Mouse (Mus musculus): Measurements from ENCODE around the gene Ugt1a6a. TPM values are rescaled to one million over a fixed set of nuclear protein-coding genes. Genes with fewer than 3 reads are reported as not detected.

Ugt1a6a gene
- polyA plus RNA-seq, 1 experiment from 2014 or later = 5.0 TPM

DNA sequence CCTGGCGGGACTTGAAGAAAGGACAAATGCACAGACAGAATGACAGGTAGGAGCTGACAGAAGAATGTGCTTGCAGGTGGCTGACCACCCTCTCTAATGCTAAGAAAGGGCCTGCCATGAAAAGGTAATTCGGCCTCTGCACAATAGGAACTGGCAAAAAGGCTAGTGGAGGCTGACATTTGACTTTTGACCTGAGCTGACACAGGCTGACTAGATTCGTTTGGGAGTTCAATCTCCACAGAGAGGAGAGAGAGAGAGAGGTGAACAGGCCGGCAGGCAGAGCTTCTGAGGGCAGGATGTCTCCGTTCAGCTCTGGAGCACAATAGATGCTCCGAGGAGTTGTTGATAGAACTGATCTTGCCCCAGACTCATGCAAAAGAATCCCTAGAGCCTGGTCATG is 111.8 kb downstream of the Ugt1a6a start:
- ATAC-seq (ENCODE audit: low FRiP score) (no peak), DNase-seq (ENCODE audit: low spot score) (no peak)
- H3K36me3 ChIP-seq (replicated peaks; ENCODE audit: control insufficient read depth, insufficient read depth) = no peaks in the 10 kb centered on the region
- H3K27me3 ChIP-seq (ENCODE audit: control insufficient read depth, insufficient read depth, low read length) = no peaks in the 10 kb centered on the region
- peaks cover 100% of the 10 kb centered on the region for H3K9me3 ChIP-seq (ENCODE audit: control insufficient read depth, low read length)
- 46% methylated on average over 6 of the region's 6 CpGs for WGBS
- H3K27ac ChIP-seq = no peak overlapping the region
- H3K4me1 ChIP-seq (replicated peaks; ENCODE audit: control insufficient read depth, insufficient read depth, low read length) = no peaks in the 10 kb centered on the region
- no peak overlapping the region for H3K4me3 ChIP-seq (replicated peaks; ENCODE audit: low read length)
- no peak overlapping the region for H3K9ac ChIP-seq
- H3K4me2 ChIP-seq (replicated peaks) = no peak overlapping the region

DNA sequence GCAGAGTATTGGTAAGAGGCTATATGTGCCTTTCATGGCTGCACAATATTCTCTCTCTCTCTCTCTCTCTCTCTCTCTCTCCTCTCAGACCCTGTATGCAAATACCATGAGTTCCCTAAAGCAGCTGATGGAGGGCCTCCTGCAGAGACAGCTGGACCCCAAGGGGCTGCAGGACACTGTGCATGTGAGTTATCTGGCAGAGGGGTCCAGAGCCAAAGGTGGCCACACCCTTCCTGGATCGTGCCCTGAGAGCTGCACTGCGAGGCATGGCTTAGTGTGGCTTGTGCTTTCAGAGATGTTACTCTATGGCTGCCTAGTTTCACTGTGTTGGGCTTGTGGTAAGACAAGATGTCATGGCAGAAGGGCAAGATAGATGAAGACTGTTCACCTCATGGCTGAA is 113.1 kb downstream of the Ugt1a6a start:
- 48% methylated on average over 2 of the region's 2 CpGs for WGBS
- no peak for DNase-seq (ENCODE audit: low spot score)
- H3K27me3 ChIP-seq (ENCODE audit: control insufficient read depth, insufficient read depth, low read length) = no peaks in the 10 kb centered on the region
- H3K9me3 ChIP-seq (ENCODE audit: control insufficient read depth, low read length) = peaks cover 98% of the 10 kb centered on the region
- H3K9ac ChIP-seq = no peak overlapping the region
- ATAC-seq (ENCODE audit: low FRiP score) = no peak
- no peaks in the 10 kb centered on the region for H3K4me1 ChIP-seq (replicated peaks; ENCODE audit: control insufficient read depth, insufficient read depth, low read length)
- no peaks in the 10 kb centered on the region for H3K36me3 ChIP-seq (replicated peaks; ENCODE audit: control insufficient read depth, insufficient read depth)
- H3K4me2 ChIP-seq (replicated peaks) = no peak overlapping the region
- H3K27ac ChIP-seq = no peak overlapping the region
- no peak overlapping the region for H3K4me3 ChIP-seq (replicated peaks; ENCODE audit: low read length)

DNA sequence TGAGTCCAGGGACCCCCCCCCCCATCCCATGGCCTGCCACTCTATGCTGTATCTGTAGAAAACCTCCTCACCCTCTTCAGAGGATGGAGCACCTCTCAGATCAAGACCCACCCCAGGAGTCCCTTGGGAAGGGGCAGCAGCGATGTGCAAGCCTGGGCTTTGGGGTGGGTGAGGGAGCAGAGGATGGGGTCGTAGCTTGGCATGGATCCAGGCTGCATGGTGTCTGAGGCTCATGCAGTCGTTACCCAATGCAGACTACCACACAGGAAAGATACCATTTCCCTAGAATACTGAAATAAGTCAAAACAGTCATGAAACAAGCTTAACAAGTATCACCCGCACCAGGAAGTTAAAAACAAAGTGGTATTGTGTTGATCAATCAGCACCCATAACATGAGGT is 114.0 kb downstream of the Ugt1a6a start:
- no peak overlapping the region for H3K4me3 ChIP-seq (replicated peaks; ENCODE audit: low read length)
- H3K4me2 ChIP-seq (replicated peaks) = no peak overlapping the region
- no peaks in the 10 kb centered on the region for H3K36me3 ChIP-seq (replicated peaks; ENCODE audit: control insufficient read depth, insufficient read depth)
- ATAC-seq (ENCODE audit: low FRiP score) (no peak), DNase-seq (ENCODE audit: low spot score) (no peak)
- H3K9me3 ChIP-seq (ENCODE audit: control insufficient read depth, low read length) = peaks cover 98% of the 10 kb centered on the region
- WGBS = 71% methylated on average over 4 of the region's 4 CpGs
- no peaks in the 10 kb centered on the region for H3K27me3 ChIP-seq (ENCODE audit: control insufficient read depth, insufficient read depth, low read length)
- H3K27ac ChIP-seq = no peak overlapping the region
- no peak overlapping the region for H3K9ac ChIP-seq
- H3K4me1 ChIP-seq (replicated peaks; ENCODE audit: control insufficient read depth, insufficient read depth, low read length) = no peaks in the 10 kb centered on the region

- no peak overlapping the region for H3K4me2 ChIP-seq (replicated peaks)
- no peak overlapping the region for H3K27ac ChIP-seq
- peaks cover 97% of the 10 kb centered on the region for H3K9me3 ChIP-seq (ENCODE audit: control insufficient read depth, low read length)
- no peaks in the 10 kb centered on the region for H3K4me1 ChIP-seq (replicated peaks; ENCODE audit: control insufficient read depth, insufficient read depth, low read length)
- WGBS = 80% methylated on average over 7 of the region's 7 CpGs
- DNase-seq (ENCODE audit: low spot score) (no peak), ATAC-seq (ENCODE audit: low FRiP score) (no peak)
- H3K27me3 ChIP-seq (ENCODE audit: control insufficient read depth, insufficient read depth, low read length) = no peaks in the 10 kb centered on the region
- no peak overlapping the region for H3K4me3 ChIP-seq (replicated peaks; ENCODE audit: low read length)
- no peak overlapping the region for H3K9ac ChIP-seq
- no peaks in the 10 kb centered on the region for H3K36me3 ChIP-seq (replicated peaks; ENCODE audit: control insufficient read depth, insufficient read depth)
Measured at GRCm38 (mm10) chr1:88249596-88249995, 115.0 kb downstream of the Ugt1a6a start.

- Histone ChIP-seq H3K4me3 (replicated peaks; ENCODE audit: low read length) (no peak overlapping the region), H3K36me3 (replicated peaks; ENCODE audit: control insufficient read depth, insufficient read depth) (no peaks in the 10 kb centered on the region), H3K27ac (no peak overlapping the region), H3K4me2 (replicated peaks) (no peak overlapping the region), H3K9ac (no peak overlapping the region), H3K4me1 (replicated peaks; ENCODE audit: control insufficient read depth, insufficient read depth, low read length) (no peaks in the 10 kb centered on the region), H3K27me3 (ENCODE audit: control insufficient read depth, insufficient read depth, low read length) (no peaks in the 10 kb centered on the region), H3K9me3 (ENCODE audit: control insufficient read depth, low read length) (peaks cover 97% of the 10 kb centered on the region)
- no peak for DNase-seq (ENCODE audit: low spot score)
- no peak for ATAC-seq (ENCODE audit: low FRiP score)
- 86% methylated on average over 5 of the region's 5 CpGs for WGBS
Measured at GRCm38 (mm10) chr1:88250023-88250422, 115.4 kb downstream of the Ugt1a6a start.

GRCm38 (mm10) chr1:88253106-88253505 is 118.5 kb downstream of the Ugt1a6a start:
- H3K27ac ChIP-seq = no peak overlapping the region
- no peaks in the 10 kb centered on the region for H3K36me3 ChIP-seq (replicated peaks; ENCODE audit: control insufficient read depth, insufficient read depth)
- H3K4me1 ChIP-seq (replicated peaks; ENCODE audit: control insufficient read depth, insufficient read depth, low read length) = no peaks in the 10 kb centered on the region
- H3K9me3 ChIP-seq (ENCODE audit: control insufficient read depth, low read length) = peaks cover 95% of the 10 kb centered on the region
- DNase-seq (ENCODE audit: low spot score) = no peak
- H3K4me3 ChIP-seq (replicated peaks; ENCODE audit: low read length) = no peak overlapping the region
- WGBS = 77% methylated on average over 8 of the region's 8 CpGs
- no peaks in the 10 kb centered on the region for H3K27me3 ChIP-seq (ENCODE audit: control insufficient read depth, insufficient read depth, low read length)
- no peak overlapping the region for H3K4me2 ChIP-seq (replicated peaks)
- ATAC-seq (ENCODE audit: low FRiP score) = no peak
- no peak overlapping the region for H3K9ac ChIP-seq

GRCm38 (mm10) chr1:88253540-88253939 is 118.9 kb downstream of the Ugt1a6a start:
- Histone ChIP-seq H3K4me3 (replicated peaks; ENCODE audit: low read length) (no peak overlapping the region), H3K36me3 (replicated peaks; ENCODE audit: control insufficient read depth, insufficient read depth) (no peaks in the 10 kb centered on the region), H3K4me2 (replicated peaks) (no peak overlapping the region), H3K4me1 (replicated peaks; ENCODE audit: control insufficient read depth, insufficient read depth, low read length) (no peaks in the 10 kb centered on the region), H3K9ac (no peak overlapping the region), H3K27me3 (ENCODE audit: control insufficient read depth, insufficient read depth, low read length) (no peaks in the 10 kb centered on the region), H3K9me3 (ENCODE audit: control insufficient read depth, low read length) (peaks cover 91% of the 10 kb centered on the region), H3K27ac (no peak overlapping the region)
- no peak for DNase-seq (ENCODE audit: low spot score)
- ATAC-seq (ENCODE audit: low FRiP score) = no peak
- 75% methylated on average over 6 of the region's 6 CpGs for whole genome bisulfite sequencing

- H3K4me1 ChIP-seq (replicated peaks; ENCODE audit: control insufficient read depth, insufficient read depth, low read length) = no peaks in the 10 kb centered on the region
- peaks cover 77% of the 10 kb centered on the region for H3K9me3 ChIP-seq (ENCODE audit: control insufficient read depth, low read length)
- WGBS = 89% methylated on average over 12 of the region's 12 CpGs
- H3K27me3 ChIP-seq (ENCODE audit: control insufficient read depth, insufficient read depth, low read length) = no peaks in the 10 kb centered on the region
- ATAC-seq (ENCODE audit: low FRiP score) (no peak), DNase-seq (ENCODE audit: low spot score) (no peak)
- H3K36me3 ChIP-seq (replicated peaks; ENCODE audit: control insufficient read depth, insufficient read depth) = 0 out of 2 replicates have a peak, but pooled peaks cover under 1% of the 10 kb centered on the region
- H3K9ac ChIP-seq = no peak overlapping the region
- no peak overlapping the region for H3K4me2 ChIP-seq (replicated peaks)
- no peak overlapping the region for H3K27ac ChIP-seq
- no peak overlapping the region for H3K4me3 ChIP-seq (replicated peaks; ENCODE audit: low read length)
Measured at GRCm38 (mm10) chr1:88254793-88255465, 120.3 kb downstream of the Ugt1a6a start.

GRCm38 (mm10) chr1:88255466-88255857 is 120.9 kb downstream of the Ugt1a6a start:
- peaks cover 71% of the 10 kb centered on the region for H3K9me3 ChIP-seq (ENCODE audit: control insufficient read depth, low read length)
- no peaks in the 10 kb centered on the region for H3K4me1 ChIP-seq (replicated peaks; ENCODE audit: control insufficient read depth, insufficient read depth, low read length)
- WGBS = 66% methylated on average over 2 of the region's 2 CpGs
- no peak overlapping the region for H3K4me2 ChIP-seq (replicated peaks)
- H3K4me3 ChIP-seq (replicated peaks; ENCODE audit: low read length) = no peak overlapping the region
- no peak overlapping the region for H3K9ac ChIP-seq
- H3K36me3 ChIP-seq (replicated peaks; ENCODE audit: control insufficient read depth, insufficient read depth) = 0 out of 2 replicates have a peak, but pooled peaks cover 5% of the 10 kb centered on the region
- no peak for ATAC-seq (ENCODE audit: low FRiP score)
- H3K27me3 ChIP-seq (ENCODE audit: control insufficient read depth, insufficient read depth, low read length) = no peaks in the 10 kb centered on the region
- DNase-seq (ENCODE audit: low spot score) = no peak
- H3K27ac ChIP-seq = no peak overlapping the region
